Mouse (Mus musculus) frontal cortex, postnatal 36 days (tissue): Measurements from ENCODE around the gene Efna1.

Experiments used
- DNase-seq, 2 experiments: peaks; one replicate each; pipeline ENCODE4 v3.0.0; 2022; ENCODE audit warnings: low spot score in 2 of 2

Efna1 gene

DNA sequence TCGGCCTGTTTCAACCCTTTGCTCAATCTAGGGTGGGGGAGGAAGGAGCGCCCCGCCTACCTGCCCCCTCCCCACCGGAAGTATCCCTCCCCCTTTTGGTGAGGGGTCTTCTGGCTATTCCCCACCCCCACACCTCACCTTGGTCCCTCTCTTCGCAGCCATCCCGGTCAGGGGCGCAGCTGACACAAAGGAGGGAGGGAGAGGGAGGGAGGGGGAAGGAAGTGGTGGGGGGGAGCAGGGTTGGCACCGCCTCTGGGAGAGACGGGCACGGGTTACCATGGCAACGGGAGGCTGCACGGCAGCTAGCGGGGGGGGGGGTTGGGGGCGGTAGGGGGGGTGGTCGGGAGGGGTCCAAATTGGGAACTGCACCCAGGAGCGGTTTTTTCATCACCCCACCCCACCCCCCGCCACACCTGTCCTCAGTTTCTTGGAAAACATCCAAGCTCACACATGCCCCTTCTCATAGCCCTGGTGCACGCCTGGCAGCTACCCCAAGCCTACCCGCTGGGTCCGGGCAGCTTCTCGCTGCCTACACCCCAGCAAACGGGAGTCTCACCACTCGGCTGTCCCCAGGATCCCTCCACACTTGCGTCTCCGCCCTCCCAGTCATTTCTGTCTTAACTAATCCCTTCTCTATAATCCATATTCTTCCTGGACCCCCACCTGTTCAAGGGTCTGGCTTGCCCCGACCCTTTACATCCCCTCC is 35.8 kb downstream of the Efna1 start:
- no peak for DNase-seq

DNA sequence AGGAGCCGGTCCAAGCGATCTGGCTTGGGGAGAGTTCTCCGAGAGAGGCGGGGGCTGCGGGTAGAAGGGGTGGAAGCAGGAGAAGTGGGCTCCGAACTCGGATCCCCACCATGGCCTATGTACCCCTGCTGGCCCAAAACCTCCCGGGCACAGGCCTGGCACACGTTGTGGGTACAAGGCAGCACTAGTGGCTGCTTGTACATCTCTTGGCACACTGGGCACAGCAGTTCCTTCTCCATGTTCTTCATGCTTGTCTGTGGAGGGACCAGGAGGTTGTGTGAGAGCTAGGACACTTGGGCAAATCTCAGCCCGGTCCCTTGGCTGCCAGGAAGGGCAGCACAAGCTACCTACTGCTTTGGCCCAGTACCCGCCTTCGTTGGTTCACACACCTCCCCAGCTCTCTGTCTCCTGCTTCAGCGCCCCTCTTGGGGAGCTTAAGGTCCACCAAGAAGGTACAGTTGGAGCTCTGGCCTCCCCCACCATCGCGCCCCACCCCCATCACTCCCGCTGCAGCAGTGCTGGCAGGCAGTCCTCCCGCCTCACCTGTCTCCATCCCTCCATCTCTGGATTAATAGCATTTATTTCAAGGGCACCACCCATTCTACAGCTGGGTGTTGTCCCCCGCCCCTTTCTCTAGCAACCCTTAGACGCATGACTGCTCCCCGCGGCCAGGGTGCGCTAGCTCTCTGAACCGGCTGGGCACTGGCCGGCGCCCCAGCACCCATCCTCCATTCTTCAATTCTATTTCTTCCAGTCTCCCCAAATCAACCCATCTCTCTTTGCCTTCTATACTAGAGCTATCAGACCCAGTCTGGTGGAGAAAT is 36.6 kb downstream of the Efna1 start:
- no peak for DNase-seq

DNA sequence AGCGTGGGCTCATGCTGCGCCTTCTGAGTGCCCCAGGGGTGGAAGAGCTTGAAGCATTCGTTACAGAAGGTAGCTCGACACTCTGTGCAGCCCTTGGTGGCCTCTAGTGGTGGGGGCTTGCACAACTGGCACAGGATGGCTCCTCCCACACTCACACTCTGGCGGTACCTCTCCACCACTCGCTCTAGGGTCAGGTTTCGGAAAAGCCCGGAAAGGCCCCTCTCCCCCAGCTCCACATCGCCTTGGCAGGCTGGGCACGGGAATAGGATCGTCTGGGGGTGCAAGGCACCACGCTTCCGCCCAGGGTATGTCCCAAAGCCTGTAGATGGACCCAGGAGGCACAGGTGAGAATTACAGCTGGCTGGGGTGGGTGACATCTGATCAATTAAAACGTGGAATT is 37.3 kb downstream of the Efna1 start:
- no peak for DNase-seq

DNA sequence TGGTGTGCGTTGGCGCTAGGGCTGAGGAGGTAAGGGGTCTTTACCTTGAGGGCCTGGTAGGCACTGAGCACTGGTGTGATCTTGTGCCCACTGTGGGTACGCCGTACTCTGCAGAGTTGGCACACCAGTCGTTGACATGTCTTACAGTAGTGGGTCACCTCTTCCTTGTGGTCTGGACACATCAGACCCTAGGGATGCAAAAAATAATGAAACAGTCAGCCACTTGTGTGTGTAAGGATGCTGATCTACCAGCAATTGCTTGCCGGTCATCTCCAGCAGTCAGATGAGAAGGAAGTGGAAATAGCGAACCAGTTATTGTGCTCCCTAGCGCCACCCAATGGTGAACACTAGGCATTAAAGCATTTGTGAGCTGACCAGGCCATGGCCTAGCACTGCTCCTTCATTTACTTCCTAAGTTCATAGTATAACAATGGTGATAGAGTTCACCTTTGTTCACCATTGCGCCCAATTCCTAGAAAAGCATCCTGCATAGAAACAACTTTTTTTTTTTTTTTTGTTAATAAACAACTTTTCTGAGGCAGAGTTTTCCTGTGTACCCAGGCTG is 38.5 kb downstream of the Efna1 start:
- DNase-seq: no peak

DNA sequence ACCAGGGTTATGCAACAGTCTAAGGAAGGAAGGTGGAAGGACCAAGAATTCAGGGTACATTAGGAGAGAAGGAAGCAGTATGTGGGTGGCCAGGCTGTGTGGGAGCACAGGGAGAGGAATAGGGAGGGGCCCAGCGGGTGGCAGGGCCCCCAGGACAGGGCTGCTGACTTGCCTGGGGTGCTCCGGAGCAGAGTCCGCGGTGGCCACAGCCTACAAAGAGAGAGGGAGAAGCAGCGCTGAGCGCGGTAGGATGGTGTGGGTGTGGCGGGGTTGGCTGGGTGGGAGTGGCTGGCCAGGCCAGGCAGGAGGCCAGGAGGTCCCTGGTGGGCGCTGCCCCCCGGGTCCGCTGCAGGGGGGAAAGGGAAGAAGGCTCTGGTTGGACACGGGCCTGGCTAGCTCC is 42.4 kb downstream of the Efna1 start:
- no peak for DNase-seq

DNA sequence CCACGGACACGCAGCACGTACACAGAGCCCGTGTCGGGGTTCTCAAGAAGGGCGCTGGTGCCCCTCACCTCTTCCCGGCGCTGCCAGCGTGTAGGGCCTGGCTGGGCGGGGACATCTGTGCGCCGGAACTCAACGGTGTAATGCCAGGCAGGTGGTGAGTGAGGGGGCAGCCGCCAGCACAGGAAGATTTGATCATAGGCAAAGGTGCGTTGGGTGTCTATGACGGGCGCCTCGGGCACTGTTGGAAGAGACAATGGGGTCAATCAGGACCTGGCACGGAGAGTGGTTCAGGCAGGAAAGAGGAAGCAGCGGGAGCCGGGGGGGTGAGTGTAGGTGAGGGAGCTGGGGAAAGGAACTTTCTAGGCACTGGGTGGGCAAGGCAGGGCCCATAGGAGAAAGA is 43.3 kb downstream of the Efna1 start:
- no peak for DNase-seq

DNA sequence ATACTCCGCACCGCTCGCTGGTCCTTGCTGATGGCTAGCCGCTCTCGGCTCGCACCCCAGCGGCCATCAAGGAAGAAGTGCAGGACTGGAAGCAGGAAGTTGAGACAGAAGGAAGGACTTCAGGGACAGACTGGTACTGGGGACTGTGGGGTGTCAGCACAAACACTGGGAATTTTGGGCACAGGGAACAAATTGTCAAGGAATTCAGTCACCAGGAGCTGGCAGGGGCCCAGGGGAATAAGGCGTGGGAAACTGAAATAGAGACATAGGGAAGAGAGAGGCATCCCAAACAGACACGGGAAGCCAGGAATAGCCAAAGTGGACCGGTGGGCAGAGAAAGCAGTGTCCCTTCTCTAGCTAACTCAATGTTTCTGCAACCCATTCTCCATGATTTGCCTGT is 44.4 kb downstream of the Efna1 start:
- DNase-seq: peak in 1 of 2 experiments; percentile 66

DNA sequence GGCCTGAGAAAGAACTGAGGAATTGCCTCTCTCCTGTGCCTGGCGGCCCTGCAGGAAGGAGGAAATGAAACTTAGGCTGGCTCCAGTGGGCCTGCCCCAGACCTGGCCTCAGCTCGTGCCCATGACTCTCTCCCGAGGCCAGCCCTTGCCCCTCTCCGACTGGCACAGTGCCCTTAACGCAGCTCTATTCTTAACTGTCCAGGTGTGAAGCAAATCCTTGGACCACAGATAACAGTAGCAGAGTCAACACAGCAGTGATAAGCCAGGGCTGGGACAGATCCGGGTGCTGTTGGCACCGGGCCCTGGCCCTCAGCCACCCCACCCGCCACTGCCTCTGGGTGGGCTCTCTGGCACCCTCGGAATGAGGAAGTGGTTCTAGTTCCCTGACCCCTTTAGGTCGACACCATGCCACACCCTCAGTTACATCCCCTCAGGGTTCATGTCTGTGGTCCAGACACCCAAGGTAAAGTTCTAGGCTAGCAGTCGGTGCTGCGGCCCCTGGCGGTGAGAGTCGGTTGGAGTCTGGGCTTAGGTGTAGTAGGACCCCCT is 47.3 kb downstream of the Efna1 start:
- DNase-seq: no peak

DNA sequence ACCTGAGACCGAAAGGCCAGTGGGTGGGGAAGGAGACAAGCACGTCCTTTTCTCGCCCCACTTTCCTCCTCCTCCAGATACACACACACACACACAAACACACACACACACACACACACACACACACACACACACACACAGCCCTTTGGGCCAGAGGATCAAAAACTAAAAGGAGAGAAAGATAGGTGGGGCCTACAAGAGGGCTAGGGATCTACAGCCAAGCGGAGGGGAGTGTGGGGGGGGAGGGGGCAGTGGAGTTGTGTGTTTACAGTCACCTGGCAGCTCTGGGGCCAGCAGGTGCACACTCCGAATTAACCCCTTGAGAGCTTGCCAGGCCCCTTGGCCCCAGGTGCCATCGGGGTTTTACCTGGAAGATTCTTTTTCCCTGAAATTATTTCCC is 48.3 kb downstream of the Efna1 start:
- no peak for DNase-seq

DNA sequence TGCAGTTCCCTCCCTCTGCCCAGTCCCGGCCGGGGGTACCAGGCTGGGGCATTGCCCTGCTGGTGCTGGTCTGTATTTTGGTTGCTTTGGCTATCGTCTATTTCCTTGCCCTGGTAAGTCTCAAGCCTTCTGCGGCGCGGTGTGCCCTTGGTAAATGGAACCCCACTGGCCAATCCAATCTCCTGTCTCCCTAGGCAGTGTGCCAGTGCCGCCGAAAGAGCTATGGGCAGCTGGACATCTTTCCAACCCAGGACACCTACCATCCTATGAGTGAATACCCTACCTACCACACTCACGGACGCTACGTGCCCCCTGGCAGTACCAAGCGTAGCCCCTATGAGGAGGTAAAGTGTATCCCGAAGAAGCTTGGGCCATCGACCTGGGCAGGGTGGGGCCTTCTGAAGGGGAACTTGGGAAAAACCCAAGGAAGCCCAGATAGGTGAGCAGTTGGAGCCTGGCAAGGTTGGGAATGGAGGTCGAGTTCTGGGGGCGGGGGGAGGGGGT is 49.1 kb downstream of the Efna1 start:
- DNase-seq: no peak

DNA sequence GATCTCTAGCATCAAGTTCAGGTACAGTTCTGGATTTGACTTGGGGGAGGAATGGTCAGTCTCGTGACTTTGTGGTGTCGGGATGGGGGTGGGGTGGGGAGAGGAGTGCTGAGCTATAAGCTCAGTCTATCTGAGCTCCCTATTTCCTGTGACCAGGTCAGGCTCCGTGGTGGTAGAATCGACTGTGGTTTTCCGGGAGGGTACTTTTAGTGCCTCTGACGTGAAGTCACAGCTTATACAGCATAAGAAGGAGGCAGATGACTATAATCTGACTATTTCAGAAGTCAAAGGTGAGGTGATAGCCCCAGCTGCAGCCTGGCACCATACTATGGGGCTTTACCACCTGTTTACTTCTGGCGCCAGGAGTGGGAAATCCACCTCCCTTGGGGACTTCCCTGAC is 49.6 kb downstream of the Efna1 start:
- DNase-seq: no peak

DNA sequence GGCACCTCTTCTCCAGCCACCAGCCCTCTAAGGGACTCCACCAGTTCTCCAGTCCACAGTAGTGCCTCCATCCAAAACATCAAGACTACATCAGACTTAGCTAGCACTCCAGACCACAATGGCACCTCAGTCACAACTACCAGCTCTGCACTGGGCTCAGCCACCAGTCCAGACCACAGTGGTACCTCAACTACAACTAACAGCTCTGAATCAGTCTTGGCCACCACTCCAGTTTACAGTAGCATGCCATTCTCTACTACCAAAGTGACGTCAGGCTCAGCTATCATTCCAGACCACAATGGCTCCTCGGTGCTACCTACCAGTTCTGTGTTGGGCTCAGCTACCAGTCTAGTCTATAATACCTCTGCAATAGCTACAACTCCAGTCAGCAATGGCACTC is 50.4 kb downstream of the Efna1 start:
- DNase-seq: no peak

DNA sequence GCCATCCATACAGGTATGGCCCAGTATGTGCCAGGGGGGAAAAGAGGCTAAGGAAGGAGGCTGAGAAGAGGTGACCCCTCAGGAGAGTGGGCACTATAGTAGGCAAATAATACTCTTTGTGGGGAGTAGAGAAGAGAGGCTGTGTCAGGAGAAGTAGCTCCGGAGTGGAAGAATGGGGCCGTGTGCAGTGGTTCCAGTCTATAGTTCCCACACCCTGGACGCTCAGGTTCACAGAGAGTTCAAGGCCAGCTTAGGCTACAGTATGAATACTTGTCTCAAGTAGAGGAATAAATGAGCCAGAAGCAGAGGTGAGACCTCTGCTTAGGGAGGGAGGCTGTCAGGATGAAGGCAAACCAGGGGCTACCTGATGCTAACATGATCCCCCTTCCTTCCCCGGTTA is 51.7 kb downstream of the Efna1 start:
- DNase-seq: no peak

DNA sequence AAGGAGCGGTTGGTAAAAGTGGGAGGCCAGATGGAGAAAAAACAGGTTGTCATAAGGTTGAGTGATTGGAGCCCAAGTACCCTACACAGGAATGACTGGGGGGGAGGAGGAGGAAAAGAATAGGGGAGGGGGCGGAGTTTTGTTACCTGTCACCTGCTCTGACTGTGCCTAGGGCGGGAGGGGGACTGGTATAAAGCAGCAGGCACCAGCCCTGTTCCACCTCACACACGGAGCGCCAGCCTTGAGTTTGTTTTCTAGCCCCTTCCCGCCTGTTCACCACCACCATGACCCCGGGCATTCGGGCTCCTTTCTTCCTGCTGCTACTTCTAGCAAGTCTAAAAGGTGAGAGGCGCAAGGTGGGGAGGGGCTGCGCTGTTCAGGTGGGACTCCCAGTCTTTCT is 52.1 kb downstream of the Efna1 start, which contains the start of gene Muc1:
TSS of gene Muc1 (plus strand) at position 222 of the 400 bp plus-strand sequence.
- DNase-seq: no peak

DNA sequence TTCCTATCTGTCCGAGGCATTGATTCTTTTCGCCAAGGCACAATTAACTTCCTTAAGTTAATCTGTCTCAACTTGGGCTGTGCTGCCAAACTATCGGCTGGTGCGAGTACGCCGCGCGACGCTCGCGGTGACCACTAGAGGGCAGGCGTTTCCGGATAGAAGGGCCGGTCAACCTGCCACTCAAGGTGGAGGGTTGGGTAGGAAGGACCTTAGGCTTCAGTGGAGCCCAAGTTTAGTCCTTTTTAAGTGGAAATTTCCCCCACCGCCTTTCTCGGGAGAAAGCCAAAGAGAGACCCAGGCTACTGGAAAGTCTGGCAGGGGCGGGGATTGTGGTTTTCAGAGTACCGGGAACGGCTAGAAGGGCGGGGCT is 52.8 kb downstream of the Efna1 start:
- DNase-seq: peak; percentile 88

DNA sequence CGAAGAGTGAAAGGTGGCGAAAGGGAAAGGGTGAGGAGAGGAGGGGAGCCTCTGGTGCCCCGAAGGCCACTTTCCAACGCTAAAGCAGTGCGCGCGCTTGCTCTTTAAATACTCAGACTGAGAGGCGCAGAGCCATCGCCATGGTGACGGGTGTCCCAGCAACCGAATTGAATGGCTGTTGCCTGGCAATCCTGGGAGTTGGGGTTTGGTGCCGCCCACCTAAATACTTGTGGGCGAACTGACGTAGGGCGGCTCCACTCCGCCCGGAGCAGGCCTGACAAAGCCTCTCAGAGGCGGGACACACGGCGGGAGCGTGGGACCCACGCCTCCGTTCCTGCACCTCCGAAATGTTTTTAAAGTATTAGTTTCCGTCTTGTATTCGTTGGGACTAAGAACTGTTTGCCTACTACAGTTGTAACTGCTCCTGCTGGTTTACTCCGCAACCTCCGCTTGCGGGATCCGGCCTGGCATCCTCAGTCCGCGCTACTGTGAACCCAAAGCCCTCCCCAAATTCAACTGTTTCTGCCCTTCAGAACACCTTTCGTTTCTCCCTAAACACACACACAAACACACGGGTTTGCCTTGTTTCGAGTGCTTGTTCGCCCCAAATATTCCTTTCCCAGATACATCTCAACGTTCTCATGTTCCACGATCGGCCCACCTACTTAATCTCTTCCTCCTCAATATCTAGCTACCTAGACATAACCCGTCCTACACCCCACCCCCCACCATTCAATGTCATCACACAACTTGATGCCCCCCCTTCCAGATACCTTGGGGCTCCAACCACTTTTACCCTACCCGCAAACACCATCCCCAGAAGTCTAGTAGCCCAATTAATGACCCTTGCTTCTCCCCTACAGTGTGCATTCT is 53.4 kb downstream of the Efna1 start:
- peak; percentile 89 to 96 for DNase-seq

DNA sequence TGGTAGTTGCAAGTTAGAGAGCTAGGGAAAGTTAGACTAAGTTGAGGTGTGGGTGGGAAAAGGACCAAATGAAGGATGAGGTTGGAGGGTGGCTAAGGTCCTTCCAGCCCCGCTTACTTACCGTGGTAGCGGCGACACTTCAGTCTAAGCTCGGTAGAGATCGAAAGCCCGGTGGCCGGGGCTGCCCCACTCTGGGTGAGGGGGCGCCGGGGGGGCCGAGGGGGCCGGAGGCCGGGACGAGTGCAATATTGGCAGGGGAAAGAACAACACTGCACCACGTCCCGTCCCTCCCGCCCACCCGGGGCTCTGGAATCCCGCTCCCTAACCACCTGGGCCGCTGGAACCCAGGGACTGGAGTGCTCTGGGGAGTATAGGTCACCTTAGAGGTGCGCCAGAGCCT is 54.0 kb downstream of the Efna1 start, which contains the start of gene Mtx1:
TSS of gene Mtx1 (minus strand) at position 189 of the 400 bp plus-strand sequence.
- no peak for DNase-seq

DNA sequence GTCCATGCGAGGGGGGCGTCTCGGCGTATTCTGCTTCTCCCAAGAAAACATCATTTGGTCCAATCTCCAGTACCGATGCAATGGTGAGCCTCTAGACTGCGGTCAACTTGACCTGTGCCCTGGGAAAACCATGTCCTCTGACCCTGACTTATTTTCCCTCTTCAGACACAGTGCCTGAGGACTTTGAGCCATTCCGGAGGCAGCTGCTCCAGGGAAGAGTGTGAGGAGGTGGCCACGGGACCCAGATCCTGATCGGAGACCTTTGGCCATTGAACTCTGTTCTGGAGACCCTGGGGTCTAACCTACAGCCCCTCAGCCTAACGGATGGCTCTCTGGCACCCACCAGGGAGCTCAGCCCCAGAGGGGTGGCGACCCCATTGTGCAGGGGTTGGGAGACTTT is 54.6 kb downstream of the Efna1 start:
- no peak for DNase-seq

DNA sequence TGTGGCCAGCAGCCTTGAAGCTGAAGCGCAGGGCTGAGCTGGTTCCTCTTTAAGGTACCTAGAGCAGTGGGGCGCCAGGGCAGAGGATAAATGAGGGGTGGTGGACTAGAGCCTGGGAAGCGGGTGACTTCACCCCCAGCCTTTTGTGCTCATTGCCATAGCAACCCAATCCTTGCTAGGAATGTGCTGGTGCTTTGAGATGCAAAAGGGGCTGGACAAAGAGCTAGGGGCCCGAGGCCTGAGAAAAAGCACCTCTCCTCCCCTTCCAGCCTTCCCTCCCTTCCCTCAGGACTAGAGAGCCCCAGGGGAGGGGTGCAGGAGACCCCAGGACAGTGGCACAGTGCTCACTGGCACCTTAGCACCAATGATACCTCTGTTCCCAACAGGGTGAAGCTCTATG is 55.0 kb downstream of the Efna1 start:
- DNase-seq: peak in 1 of 2 experiments; percentile 60

DNA sequence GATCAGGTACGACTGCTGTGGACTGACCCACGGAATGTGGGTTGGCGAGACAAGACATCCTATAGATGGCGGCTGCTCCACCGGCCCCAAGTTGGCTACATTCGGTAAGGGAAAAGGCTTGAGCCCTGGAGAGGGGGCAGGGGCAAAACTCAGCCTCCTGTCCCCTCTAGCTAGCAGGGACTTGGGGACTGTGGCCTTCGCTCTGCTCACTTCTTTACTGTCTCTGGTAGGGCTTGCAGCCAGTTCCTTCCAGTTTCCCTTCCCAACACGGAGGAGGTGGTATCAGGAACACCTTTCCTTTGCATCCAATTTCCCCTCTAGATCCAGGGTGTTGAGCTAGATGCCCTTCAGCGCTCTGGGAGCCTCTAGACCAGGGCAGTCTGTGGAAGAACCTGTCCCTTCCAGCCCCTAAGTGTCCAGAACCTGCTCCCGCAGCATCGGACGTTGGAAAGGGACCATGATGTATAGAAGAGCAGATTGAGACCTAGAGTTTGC is 55.6 kb downstream of the Efna1 start:
- no peak for DNase-seq

DNA sequence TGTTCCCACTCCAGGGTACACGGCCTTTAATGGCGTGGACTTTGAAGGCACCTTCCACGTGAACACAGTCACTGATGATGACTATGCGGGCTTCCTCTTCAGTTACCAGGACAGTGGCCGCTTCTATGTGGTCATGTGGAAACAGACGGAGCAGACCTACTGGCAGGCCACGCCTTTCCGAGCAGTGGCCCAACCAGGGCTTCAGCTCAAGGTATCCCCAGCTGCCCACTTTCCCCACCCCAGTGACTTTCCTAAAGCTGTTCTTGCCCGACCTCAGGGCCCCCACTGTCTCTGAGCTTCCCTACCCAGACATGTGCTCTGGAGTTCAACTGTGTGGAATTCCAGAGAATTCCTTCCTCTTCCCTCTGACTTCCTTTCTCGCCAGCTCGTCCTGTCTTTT is 56.1 kb downstream of the Efna1 start:
- DNase-seq: no peak
